Mouse (Mus musculus) 3134 (cell line): ENCODE measurements around the gene 2510039O18Rik.

ENCODE experiments used
- DNase-seq: peaks from one replicate; pipeline ENCODE4 v3.0.0-alpha.2; 2011; ENCODE audit warnings: low spot score; ENCODE audit not compliant: insufficient read length; ENCODE audit errors: extremely low read depth

2510039O18Rik gene

DNA sequence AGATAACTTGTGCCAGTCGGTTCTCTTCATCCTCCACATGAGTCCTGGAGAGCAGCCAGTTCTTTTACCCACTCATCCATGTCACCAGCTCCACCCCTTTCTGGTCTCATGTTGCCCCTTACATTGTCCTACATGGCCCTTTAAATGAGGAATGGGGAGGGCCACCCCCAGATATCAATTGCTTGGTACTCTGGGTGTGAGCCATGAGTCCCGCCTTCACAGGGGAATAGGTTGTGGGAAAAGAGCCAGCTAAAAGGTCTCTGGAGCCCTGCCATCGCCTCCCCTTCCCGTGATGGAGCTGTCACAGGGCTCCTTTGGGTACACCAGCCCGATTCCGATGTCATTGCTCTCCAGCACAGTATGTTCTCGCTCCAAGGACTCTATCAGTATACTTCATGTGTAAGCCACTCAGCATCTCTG lies 38.8 kb downstream of the 2510039O18Rik start:
- DNase-seq, result no peak

DNA sequence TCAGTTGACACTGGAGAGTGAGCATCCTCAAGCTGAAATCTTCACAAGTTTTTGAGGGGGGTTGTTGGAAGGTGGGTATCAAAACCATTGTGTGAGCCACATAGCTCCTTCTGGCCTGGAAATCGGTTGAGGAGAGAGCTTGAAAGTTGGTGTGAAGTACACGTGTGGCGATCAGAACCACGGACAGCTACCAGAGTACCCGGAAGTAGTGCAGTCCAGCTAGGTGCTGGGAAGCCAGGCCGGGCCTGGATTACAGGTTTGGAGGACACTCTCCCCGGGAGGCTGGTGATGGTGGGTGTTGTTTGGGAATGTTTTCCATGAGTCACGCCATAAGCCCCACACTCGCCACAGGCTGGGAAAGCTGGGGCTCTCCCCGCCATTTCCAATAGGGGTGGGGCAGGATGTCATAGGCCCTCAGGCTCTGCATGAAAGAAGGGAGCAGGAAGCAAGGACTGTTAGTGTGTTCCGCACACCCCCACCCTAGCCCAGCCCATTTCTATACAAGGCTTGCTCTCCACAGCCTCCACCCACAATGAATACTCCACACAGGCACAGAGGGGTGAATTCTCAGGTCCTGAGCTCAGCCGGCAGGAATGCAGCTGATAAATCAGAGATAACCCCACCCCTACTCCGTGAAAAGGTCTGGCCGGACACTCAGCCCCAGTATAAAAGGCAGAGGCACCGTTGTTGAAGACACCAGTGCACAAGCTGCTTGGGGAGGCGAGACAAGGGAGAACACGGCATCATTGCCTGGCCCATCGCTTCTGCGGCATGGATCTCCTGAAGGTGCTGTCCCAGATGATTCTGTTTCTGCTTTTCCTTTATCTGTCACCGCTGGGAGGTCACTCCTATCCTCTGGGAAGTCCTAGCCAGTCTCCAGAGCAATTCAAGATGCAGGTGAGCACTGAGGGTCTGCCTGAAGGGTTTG lies 44.8 kb downstream of the 2510039O18Rik start, which contains the start of gene Nppb:
Nppb (plus strand) TSS at position 584 of the 928 bp plus-strand sequence.
- DNase-seq, result peak; percentile 83

DNA sequence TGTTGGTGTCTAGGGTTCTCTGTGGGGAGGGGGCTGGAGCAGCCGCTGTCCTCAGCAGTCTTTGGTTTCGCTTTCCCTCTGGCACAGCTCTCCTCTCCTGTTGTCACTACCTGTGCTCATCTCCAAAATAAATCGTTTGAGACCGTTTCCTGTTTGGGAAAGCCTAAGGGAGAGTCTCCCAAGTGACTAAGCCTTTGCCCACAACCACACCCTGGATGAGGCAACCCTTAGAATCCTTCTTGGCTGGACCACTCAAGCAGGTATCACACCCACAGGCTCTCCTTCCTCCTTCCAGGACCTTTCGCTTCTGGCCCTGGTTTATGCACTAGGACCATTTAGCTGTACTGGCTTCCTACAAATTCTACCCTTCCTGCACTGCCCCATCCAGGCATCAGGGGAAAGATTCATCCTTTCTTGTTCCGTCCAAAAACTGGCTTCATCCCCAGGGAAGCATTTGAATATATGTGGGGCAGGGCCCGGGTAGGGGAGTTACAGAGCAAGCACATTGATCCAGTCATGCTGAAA lies 52.9 kb downstream of the 2510039O18Rik start:
- peak; percentile 72 for DNase-seq

DNA sequence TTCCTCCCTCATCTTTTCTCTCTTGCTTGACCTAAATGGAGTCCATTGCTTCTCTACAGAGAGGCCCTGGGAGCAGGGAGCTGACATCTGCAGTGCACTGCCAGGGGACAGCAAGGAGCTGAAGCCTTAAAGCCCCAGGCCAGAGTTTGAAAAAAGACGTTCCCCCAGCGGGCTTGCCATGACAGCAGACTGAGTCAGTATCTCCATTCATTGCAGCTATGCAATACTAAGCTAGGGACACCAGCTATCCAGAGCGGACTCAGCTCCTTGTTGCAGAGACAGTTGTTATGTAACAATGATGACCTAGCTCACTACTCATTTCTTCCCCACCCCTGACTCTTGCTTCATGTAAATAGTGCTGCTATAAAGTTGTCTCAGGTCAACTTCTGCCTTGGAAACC lies 54.6 kb downstream of the 2510039O18Rik start:
- DNase-seq, result no peak
